Mouse (Mus musculus): ENCODE data around the gene Fam186b.

DNA sequence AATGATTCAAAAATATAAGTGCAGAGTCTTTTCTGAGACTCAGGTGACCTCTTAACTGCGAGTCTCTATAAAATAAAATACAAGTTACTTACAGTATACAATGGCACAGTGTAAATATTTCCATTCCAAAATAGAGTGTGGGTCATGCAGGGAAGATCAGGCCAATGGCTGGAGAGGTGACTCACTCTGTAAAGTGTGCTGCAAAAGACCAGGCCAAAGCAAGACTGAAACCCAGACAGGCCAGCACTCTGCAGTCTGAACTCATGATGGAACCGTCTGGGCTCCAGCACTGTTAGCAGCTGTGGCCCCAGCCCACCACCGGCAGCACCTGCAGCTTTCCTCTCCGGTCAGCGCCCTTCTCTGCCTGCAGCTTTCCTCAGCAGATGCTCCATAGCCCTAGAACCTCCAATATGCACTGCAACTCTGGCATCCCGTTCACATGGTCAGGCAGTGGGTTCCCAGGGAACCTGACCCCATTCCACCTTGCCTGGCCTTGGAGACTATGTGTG lies 40.4 kb downstream of the Fam186b start:
- TF ChIP-seq CTCF (IDR thresholded peaks at IDR 0.05; ENCODE audit: extremely low read depth, insufficient read depth, low read length) (no peak), POLR2A (IDR thresholded peaks at IDR 0.05; ENCODE audit: extremely low read depth, insufficient read depth, low read length) (no peak)
